Mouse (Mus musculus) cerebellum, postnatal 36 days (tissue): ENCODE measurements around the gene Bckdk.
"Not testable (repeated sequence)": the region's sequence is repeated elsewhere in the genome, so short reads cannot be mapped to it uniquely, and the experiment has no call there.

Experiments used
- DNase-seq, 2 experiments: peaks; one replicate each; pipeline ENCODE4 v3.0.0; 2021 to 2022; ENCODE audit warnings: mixed read lengths in 2 of 2

Gene Bckdk

DNA sequence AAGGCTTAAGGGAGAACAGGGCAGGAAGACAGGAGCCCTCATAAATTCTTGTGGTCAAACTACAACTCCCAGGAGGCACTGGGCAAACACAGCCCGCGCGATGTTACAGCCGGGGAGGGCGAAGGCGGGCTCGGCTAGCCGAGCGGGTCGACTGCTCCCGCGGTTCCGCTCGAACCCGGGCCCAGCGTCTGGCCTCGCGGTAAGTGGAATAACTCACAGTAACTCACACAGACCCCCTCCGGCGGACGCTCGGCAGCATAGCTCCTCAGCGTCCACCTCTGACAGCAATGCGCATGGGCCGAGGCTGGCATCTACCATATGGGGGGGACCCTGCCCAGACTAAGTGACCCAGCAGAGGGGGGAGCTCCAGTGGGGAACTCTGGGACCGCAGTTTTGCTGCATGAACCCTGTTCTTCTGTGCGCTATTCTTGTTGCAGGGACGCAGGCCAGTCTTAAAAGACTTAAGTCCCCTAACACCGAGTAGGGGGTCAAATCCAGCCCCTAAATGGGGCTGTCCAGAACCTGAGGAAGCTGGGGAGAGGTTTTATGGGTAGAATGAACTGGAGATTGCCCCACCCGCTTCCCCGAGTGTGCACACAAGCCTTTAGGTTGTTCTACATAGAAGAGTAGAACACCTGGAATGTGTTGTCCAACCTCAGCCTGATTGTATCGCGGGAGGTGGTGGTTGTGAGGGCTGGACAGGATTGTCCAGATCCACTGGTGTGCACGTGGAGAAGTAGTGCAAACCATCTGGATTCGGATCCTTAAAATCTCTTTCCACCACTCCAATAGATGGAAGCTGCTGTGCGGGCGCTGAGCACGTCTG, at the start of gene Bckdk:
Gene Bckdk, plus strand, starts transcription at position 112 of the 826 bp plus-strand sequence.
- peak; percentile 70 to 79 for DNase-seq

DNA sequence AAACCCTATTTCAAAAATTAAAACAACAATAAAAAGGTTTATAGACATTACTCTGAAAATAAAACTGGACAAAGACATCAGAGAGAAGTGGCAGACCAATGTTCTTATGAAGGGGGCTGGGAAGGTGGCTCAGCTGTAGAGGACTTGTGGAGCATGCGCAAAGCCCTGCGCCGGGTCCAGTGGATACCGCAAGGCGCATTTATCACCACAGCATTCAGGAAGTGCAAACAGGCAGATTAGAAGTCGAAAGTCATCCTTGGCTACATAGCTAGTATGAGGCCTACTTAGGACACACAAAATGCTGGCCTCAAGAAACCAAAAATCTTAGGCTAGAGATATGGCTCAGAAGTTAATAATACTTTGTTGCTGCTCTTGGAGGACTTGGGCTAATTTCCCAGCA, 45.6 kb upstream of the Bckdk start:
- no peak for DNase-seq

DNA sequence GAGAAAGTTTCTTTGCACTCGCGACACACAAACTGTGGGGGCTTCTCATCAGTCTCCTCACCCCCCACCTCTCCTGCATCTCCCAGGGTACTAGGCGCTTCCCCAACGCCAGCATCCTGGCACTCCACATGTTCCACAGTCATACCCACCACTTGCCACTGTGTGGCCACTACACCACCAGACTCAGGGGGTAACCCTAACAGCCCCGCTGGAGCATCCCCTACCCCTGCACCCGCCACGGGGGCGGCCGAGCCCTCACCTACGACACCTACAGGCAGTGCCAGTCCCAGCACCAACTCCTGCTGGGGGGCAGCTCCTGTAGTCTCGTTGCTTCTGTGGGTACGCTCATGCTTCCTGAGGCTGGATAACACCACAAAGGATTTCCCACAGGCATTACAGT, 37.4 kb upstream of the Bckdk start:
- DNase-seq = no peak

DNA sequence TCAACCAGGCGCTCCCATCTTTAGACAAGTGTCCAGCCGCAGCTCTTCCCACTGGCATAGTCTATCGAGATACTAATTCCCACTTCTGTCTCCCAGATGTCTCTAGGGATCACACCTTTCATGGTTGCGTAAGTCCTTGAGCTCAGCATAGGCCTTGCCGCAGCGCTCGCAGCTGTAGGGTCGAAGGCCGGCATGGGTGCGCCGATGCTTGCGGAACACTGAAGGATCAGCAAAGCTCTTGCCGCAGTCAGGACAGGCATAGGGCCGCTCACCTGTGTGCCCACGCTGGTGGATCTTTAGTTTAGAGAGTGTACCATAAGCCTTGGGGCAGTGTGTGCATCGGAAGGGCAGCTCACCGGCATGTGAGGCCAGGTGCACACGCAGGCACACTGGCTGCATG, 36.2 kb upstream of the Bckdk start:
- DNase-seq = no peak

DNA sequence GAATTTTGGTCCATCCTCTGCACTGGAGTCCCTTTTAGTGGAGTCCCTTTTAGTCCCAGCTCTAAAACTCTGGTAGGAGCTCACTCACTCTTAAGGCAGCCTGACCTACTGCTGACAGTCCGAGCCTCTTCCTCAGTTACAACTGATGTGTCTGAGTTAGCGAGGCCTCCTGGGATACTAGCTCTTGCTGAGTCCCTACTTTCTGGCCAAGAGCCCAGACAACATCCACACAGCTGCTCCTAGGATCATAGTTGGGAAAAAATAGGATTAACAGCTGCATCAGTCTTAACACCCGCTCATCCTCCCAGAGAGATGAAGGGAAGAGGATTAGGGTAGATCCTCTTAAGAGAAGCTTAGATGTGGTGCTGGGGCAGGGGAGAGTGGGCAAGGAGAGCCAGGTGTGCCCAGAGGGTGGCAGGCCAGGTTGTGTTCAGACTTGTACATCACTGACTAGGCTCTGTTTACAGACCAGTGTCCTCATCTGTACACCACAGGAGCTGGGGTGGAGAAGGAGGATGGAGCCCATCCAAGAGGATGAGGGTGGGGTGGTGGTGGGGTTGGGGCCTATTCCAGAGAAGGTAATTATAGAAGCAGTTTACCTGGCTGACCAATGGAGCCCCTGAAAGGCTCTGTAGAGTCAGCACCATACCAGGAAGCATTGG, 34.6 kb upstream of the Bckdk start:
- DNase-seq = no peak

DNA sequence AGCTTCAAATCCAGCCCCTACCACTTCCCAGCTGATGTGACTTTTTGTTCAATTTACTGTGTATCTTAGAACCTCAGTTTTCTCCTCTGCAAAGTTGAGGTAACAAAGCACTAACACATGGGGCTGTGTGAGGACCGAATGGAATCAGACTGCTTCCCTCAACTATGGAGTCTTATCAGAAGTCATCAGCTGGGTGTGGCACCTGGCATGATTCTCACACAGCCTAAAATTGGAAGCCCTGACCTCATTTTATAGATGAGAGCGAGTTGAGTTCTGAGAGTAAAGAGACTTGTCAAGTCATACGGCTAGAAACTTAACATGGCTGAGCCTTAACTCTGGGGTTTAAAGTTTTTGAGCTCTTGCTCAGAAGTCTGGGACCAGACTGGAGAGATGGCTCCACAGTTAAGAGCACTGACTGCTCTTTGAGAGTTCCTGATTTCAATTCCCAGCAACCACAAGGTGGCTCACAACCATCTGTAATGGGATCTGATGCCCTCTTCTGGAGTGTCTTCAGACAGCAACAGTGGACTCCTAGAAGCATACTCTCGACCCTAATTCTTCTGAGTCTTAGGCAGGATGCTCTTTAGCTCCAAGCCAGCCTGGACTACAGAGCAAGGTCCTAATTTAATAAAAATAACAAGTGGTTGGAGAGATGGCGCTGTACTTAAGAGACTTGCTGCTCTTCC, 33.6 kb upstream of the Bckdk start:
- DNase-seq = no peak

DNA sequence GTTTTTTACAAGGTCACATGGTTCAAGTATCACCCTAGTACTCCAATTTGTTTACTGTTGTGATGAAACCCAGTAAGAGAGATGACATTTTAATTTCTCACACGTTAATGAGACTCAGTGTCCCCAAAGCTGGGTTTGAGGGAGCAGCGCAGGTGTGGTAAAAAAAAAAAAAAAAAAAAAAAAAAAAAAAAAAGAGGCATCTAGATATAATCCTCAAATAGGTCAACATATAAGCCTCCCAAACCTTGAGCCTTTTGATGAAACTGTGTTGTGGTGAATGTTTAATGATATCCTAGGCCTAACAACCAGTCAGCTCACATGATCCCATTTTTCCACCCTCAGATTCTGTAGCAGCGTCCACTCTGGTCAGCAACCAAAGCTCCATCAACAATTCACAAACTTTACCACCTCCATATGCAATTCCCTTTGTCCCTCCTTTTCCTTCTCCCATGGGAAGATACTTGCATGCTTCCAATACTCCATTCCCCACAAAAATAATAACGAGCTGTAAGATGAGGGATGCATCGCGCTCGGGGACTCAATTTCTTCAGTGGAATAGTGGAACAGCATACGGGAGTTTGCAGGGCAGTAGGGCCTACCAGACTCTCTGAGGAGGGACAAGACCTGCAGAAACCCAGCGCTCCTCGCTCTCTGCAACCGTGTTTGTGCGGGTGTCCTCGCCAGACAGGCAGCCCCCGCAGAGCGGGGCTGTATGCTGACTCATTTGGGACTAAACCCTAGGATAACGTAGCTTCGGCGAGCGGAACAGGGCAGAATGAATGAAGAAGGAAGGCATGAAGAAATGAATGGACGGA, 28.9 kb upstream of the Bckdk start:
- DNase-seq = no peak

DNA sequence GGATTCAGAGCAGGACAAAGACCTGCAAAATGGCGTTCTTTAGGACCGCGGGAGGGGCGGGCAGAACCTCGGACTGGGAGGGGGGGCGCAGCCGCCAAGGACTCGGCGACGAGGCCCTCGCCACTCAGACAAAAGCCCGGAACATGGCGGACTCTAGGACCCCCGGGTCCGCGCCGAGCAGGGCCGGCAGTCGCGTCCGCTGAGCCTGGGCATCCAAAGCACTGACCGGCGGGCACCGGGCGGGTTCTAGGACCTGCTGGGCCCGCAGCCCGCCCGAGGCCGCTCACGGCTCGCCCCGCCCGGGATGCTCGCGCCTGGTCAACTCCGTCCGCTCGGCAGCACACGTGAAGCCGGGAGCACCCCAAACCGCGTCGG, 28.3 kb upstream of the Bckdk start:
- DNase-seq = peak; percentile 99 to 100

DNA sequence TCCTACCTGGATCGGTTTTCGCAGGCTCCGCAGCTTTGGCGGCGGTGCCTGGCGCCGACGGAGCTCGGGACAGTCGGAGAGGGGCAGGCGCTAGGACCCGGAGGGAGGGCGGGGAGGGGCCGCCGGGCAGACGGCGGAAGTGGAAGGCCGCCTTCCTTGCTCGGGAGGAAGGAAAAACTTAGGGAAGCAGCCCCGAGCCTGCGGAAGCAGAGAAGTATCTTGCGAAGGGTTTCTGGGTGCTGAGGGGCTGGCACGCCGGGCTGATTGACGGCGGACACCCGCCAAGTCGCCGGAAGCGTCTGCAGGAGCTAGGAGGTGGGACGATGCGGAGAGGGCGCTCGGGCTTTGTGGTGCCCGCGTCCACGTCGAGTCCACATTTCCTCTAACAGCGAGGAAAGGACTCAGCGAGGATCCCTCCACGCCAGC, 27.8 kb upstream of the Bckdk start, which contains the start of gene Zfp646:
Gene Zfp646, plus strand, starts transcription at position 181 of the 426 bp plus-strand sequence.
- DNase-seq = peak in 1 of 2 experiments; percentile 80

DNA sequence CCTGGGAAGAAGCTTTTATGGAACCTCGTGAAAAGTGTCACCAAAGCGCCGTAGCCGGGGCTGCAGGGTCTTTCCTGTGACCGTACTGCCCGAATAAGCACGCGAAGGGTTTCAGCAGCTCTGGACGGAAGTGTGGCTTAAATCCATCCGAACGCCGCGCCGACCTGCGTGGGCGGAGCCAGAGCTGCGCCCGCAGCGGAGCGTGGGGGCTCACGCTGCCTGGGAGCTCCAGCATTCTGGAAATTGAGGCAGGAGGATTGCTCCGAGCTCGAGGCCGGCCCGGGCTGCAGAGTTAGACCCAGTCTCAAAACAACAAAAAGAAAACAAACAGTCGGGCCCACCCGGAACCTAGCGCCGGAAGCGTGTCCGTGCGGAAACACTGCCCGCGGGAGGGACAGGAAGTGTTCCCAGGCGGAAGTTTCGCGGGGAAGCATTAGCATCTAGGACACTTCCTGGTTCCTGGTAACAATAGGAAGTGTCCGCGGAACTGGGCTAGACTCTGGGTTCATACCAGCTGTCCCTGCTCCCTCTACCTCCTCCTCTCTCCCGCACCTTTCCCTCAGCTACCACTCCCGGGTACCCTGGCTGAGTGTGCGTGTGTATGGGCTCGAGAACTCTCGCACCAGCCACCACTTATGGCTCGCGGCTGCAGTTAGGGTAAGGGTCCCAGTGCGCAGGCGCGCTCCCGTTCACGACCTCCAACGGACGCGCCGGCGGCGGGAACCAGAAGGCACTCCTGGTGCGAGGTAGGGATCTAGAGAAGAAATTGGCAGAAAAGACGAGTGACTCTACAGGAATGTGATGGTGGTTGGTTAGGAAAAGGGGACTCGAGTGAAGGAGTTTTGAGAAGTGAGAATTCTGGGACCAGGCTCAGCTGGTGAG, 27.2 kb upstream of the Bckdk start, which contains the start of gene Zfp668:
Gene Zfp668, minus strand, starts transcription at position 362 of the 882 bp plus-strand sequence.
- DNase-seq = peak; percentile 89 to 94

DNA sequence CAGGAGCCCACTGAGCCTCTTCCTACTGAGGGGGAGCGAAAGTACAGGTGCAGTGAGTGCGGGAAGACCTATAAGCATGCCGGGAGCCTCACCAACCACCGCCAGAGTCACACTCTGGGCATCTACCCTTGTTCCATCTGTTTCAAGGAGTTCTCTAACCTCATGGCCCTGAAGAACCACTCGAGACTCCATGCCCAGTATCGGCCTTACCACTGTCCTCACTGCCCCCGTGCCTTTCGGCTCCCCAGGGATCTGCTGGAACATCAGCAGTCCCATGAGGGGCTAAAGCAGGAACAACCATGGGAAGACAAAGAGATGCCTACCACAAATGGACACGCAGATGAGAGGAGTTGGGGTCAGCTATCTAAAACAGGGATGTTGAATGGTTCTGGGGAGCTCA, 24.6 kb upstream of the Bckdk start:
- DNase-seq = no peak

DNA sequence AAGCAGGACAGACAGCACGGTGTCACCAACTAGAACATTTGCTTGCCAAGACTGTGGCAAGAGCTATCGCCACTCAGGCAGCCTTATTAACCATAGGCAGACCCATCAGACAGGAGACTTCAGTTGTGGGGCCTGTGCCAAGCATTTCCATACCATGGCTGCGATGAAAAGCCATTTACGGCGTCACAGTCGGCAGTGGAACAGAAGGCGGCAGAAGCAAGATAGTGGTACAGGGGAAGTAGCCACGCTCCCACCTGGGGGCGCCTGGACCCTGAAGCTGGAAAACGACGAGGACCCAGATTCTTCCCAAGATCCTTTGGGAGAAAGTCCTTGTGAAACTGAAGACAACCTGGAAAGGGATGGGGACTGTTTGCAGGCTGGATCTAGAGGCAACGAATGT, 23.5 kb upstream of the Bckdk start:
- no peak for DNase-seq

DNA sequence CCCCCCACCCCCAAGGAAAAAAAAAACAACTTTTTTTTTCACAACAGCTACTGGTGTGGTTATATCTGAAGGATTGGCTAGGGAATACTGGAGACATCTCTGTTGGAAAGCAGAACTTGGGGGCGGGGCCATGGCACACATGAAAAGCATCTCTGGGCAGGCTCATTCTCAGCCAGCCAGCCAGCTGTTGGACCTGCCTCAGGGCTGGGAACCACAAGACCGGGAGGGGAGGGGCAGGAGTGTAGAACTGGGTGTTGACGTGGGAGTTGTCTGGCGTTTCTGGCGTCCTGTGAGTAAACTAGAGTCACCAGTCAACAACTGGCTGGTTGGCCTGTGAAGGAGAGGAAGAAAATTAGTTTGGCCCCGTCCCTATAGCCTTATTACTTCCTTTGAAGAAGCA, 17.9 kb upstream of the Bckdk start:
- no peak for DNase-seq

DNA sequence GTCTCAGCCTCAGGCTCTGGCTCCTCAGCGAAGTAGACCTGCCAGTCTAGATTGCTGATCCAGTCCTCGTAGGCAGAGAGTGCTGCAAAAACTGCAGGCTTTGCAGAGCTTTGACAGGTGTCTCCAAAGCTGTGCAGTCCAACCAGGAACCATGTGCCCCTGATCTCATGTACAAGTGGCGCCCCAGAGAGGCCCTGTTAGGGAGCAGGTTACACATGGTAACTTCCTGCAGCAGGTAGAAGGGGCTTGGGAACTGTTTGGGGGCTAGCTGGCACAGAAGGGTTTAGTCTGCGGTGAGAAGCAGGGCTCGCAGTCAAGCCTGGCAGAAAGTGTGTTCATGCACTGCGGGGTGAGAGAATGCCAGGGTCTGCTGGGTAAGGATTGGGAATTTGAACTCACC, 17.3 kb upstream of the Bckdk start:
- no peak for DNase-seq

DNA sequence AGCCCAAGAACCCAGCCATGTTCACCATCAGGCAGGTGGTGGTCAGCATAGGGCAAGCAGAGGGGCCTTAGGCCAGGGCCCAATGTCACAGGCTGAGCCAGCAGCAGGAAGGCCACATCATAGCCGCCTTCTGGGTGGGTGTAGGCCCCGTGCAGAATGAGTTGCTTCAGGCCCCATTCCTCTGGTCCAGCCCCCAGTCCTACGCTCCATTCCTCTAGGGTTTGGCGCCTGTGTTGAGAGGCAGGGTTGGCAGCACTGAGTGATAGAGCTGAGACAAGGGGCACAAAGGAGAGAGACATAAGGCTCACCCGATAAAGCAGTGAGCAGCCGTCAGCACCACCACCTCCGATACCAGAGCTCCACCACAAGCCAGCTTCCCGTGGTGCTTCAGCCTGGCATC, 16.7 kb upstream of the Bckdk start:
- peak in 1 of 2 experiments; percentile 1 for DNase-seq

DNA sequence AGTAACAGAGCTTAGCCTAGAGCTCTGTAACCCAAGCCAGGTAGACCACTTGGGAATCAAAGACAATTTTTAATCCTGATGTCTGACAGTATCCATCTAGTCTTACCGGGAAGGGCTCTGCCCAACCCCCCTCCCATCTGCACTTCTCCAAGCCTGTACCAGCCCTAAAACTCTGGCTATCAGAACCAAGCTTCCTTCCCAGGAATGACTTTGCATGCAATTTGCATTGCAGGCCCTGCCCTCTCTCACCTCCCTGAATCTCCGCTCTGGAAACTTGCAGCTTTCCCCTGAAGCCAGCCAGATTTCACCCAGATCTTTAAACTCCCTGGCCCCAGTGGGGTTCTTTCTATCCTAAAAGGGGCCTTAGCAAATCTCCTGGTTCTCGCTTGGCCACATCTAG, 16.1 kb upstream of the Bckdk start:
- no peak for DNase-seq

DNA sequence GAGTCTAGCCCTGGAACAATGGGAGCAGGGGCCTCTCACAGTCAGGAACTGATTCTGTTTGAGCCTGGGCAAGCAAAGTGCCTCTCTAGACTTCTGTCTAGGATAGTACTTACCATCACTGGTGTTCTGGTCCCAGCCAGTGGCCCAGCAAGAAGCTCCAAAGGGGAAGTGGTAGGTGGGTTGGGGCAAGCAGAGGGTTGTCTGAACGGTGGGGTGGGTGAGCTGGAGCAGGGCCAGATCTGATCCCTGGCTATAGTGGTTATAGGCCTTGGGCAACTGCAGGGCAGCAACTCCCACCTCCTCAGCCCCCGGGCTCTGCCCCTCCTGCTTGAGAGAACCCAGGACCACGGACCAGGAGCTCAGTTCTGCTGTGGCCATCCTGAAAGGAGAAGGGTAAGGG, 15.1 kb upstream of the Bckdk start:
- no peak for DNase-seq

DNA sequence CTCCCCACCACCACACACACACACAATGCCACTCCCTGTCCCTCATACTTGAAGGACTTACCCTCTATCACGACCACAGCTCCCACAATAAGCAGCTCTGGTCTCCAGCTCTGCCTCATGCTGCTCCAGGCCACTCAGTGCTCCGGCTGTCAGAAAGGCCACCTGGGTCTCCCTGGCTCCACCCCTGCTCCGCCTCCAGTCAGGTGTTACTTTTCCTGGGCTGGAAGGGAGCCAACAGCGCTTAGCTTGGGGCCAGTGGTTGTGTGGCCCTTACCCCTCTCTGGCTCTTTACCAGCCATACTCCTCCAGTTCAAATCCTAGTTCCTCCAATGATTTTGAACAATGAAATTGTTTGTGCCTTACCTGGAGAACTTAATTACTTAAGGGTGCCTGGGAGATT, 13.1 kb upstream of the Bckdk start, which contains the start of gene Prss53:
Gene Prss53, minus strand, starts transcription at position 173 of the 400 bp plus-strand sequence.
- no peak for DNase-seq

DNA sequence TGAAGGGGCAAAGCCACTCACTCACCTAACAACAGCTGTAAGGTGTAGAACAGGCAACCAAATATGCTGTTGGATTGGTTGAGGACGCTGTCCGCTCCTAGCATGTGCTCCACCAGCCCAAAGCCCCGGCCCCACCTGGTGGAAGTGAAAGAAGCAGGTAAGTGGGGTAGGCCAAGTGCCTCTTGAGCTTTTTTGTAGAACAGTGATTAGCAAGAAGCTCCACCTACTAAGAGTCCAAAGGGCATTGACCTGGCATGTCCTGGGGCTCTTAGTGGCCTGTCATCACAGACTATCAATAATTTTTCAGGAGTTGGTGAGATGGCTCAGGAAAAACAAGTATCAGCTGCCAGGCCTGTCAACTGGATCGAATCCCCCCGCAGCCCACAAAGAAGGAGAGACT, 9.4 kb upstream of the Bckdk start:
- no peak for DNase-seq

DNA sequence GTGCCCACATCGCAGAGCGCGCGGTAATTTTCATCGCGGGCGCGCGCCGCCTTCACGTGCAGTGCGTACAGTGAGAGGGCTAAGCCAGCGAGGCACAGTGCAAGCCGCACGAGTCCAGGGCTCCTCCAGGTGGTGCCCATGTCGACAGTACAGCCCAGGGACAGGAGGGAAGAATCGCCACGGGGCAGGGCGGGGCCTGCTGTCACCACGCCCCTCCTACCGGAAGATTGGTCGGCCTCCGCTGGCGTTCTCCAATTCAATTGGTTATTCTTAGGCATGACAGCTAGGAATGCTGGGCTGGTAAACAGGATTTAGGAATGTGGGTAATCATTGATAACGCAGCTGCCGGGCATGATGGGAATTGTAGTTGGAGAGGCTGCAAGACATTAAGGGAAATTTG, 8.4 kb upstream of the Bckdk start, which contains the start of the genes Gm21974 and Vkorc1:
Gene Gm21974, minus strand, starts transcription at position 13 of the 400 bp plus-strand sequence.
Gene Vkorc1, minus strand, starts transcription at position 176 of the 400 bp plus-strand sequence.
- peak; percentile 95 to 97 for DNase-seq

DNA sequence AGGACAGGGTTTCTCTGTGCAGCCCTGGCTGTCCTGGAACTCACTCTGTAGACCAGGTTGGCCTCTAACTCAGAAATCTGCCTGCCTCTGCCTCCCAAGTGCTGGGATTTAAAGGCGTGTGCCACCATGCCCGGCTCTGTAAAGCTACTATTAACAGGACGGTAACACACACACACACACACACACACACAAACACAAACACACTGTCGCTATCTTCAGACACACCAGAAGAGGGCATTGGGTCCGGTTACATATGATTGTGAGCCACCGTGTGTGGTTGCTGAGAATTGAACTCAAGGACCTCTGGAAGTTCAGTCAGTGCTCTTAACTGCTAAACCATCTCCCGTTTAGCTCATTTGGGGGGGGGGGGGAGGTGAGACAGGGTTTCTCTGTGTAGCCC, 8.0 kb upstream of the Bckdk start:
- DNase-seq = not testable (repeated sequence)
